Mouse (Mus musculus) kidney, embryonic 15.5 days (tissue): ENCODE measurements around the gene Gadd45g. TPM values are rescaled to one million over a fixed set of nuclear protein-coding genes. Genes with fewer than 3 reads are reported as not detected.

ENCODE experiments used
- ATAC-seq: fragments of 200-750 bp; cut with Nextera tagmentation; replicated peaks from 2 replicates; pipeline ENCODE4 v1.8.0; 2017; ENCODE audit warnings: moderate TSS enrichment; ENCODE audit not compliant: low FRiP score
- H3K27ac ChIP-seq: fragments of 300-500 bp; sonication (generic); 2 replicates; pipeline ENCODE4 v1.5.1; 2015; ENCODE audit warnings: mild to moderate bottlenecking, inconsistent platforms
- H3K27me3 ChIP-seq: fragments of 300-500 bp; sonication (generic); 2 replicates; pipeline ENCODE4 v1.6.1; 2015; ENCODE audit warnings: inconsistent platforms
- H3K36me3 ChIP-seq: fragments of 300-500 bp; sonication (generic); 2 replicates; pipeline ENCODE4 v1.6.1; 2015; ENCODE audit warnings: inconsistent platforms
- H3K4me1 ChIP-seq: fragments of 300-500 bp; sonication (generic); 2 replicates; pipeline ENCODE4 v1.6.1; 2015; ENCODE audit warnings: inconsistent platforms
- H3K4me2 ChIP-seq: fragments of 300-500 bp; sonication (generic); 2 replicates; pipeline ENCODE4 v1.6.1; 2015; ENCODE audit warnings: moderate library complexity, mild to moderate bottlenecking, inconsistent platforms
- H3K4me3 ChIP-seq: fragments of 300-500 bp; sonication (generic); replicated peaks from 2 replicates; pipeline ENCODE4 v1.5.1; 2015; ENCODE audit warnings: mild to moderate bottlenecking, inconsistent platforms
- H3K9ac ChIP-seq: fragments of 300-500 bp; sonication (generic); 2 replicates; pipeline ENCODE4 v1.6.1; 2015; ENCODE audit warnings: mild to moderate bottlenecking, inconsistent platforms
- H3K9me3 ChIP-seq: fragments of 300-500 bp; sonication (generic); replicated peaks from 2 replicates; pipeline ENCODE4 v1.6.1; 2016; ENCODE audit warnings: inconsistent platforms
- WGBS: fragments of 180-500 bp; shearing (Covaris S2); methylation state at CpG from one replicate; pipeline ENCODE4 v1.1.7; 2015; ENCODE audit warnings: mixed read lengths; 5-methylcytosine and 5-hydroxymethylcytosine counted together
- polyA plus RNA-seq: library from polyadenylated mRNA; unstranded; fragments of >200 nt; fragmentation: Nextera tagmentation; extraction: Ambion mirVana; gene quantifications from 2 replicates; pipeline ENCODE4 v1.2.1, GENCODE M21; 2015

Gene Gadd45g
- polyA plus RNA-seq, 1 experiment from 2014 or later: 40.2 TPM

- Histone ChIP-seq H3K36me3 (no peaks in the 10 kb centered on the region), H3K9ac (no peak overlapping the region), H3K4me1 (no peaks in the 10 kb centered on the region), H3K9me3 (no peaks in the 10 kb centered on the region), H3K4me3 (no peak overlapping the region), H3K27me3 (no peaks in the 10 kb centered on the region), H3K27ac (no peak overlapping the region), H3K4me2 (no peak overlapping the region)
- ATAC-seq: no peak
- WGBS: 86% methylated on average over 8 of the region's 8 CpGs
These were observed 12.7 kb downstream of the Gadd45g start for GRCm38 (mm10) chr13:51859174-51859573.

GRCm38 (mm10) chr13:51859798-51860197, 13.3 kb downstream of the Gadd45g start:
- Histone ChIP-seq H3K27ac (no peak overlapping the region), H3K4me1 (no peaks in the 10 kb centered on the region), H3K27me3 (no peaks in the 10 kb centered on the region), H3K9me3 (no peaks in the 10 kb centered on the region), H3K36me3 (no peaks in the 10 kb centered on the region), H3K4me2 (no peak overlapping the region), H3K9ac (no peak overlapping the region), H3K4me3 (no peak overlapping the region)
- 47% methylated on average over 3 of the region's 3 CpGs for WGBS
- no peak for ATAC-seq

GRCm38 (mm10) chr13:51862750-51863149, 16.3 kb downstream of the Gadd45g start:
- Histone ChIP-seq H3K4me3 (no peak overlapping the region), H3K27me3 (no peaks in the 10 kb centered on the region), H3K9ac (no peak overlapping the region), H3K9me3 (no peaks in the 10 kb centered on the region), H3K4me1 (peaks cover 12% of the 10 kb centered on the region), H3K36me3 (no peaks in the 10 kb centered on the region), H3K27ac (no peak overlapping the region), H3K4me2 (no peak overlapping the region)
- WGBS: 79% methylated on average over 1 of the region's 1 CpGs
- no peak for ATAC-seq

DNA sequence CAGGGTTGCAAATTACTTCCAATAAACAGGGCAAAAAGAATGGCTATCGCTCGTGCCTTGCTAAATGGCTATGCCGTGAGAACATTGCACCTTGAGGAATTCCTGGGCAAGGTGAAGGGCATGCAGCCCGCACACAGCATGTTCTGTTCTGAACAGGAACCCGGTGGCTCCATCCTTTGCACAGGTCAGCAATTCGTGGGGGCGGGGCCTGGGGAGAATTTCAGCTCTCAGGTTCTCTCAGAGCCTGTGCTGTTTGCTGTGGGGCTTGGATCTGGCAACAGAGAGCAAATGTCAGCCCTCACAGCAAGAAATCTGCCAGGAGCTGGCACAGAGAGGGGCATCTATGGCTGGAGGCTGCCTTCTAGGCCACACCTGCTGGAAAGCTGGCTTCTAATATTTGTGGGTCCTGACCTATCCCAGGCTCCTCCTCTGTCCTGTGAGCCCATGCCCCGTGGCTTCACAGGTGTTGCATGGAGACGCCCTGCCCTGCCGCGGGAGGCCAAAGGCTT, 19.7 kb downstream of the Gadd45g start:
- no peaks in the 10 kb centered on the region for H3K27me3 ChIP-seq
- H3K27ac ChIP-seq: no peak overlapping the region
- no peak overlapping the region for H3K4me2 ChIP-seq
- whole genome bisulfite sequencing: 50% methylated on average over 11 of the region's 11 CpGs
- no peaks in the 10 kb centered on the region for H3K9me3 ChIP-seq
- no peak overlapping the region for H3K4me3 ChIP-seq
- ATAC-seq: 0 out of 2 replicates have a peak, but pooled peaks have one; percentile 12
- no peak overlapping the region for H3K9ac ChIP-seq
- H3K4me1 ChIP-seq: peaks cover 22% of the 10 kb centered on the region
- no peaks in the 10 kb centered on the region for H3K36me3 ChIP-seq

DNA sequence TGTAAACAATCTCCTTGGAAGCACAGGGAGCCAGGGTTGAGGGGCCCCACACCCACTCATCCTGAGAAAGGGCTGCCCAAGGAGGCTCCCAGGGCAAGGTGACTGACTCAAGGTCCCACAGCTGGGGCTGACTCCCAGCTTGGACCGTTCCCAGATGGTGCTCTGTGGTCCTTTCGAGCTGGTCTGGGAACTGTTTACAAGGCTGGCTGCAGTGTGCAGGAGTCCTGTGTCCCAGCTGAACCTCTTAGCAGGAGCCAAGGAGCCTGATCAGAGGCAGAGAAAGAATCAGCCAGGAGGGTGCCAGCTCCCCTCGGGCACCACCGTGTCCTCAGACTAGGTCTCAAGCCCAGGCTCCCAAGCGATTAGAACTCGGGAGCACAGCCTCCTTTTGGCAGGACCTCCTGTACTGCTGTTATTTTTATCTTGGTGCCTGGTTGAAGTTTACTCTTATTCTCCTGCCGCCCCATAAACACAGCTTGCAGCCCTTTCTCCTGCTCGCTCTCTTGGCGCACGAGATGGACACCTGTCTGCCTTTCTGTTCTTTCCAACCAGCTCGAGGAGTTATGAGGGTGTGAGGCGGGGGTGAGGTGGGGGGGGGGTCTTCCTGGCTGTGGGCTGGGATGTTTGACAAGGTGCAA, 22.1 kb downstream of the Gadd45g start:
- H3K9ac ChIP-seq: no peak overlapping the region
- no peaks in the 10 kb centered on the region for H3K9me3 ChIP-seq
- 50% methylated on average over 12 of the region's 12 CpGs for WGBS
- H3K27me3 ChIP-seq: no peaks in the 10 kb centered on the region
- H3K36me3 ChIP-seq: no peaks in the 10 kb centered on the region
- H3K4me1 ChIP-seq: peaks cover 25% of the 10 kb centered on the region
- 0 out of 2 replicates have a peak, but pooled peaks have one; percentile 18 for ATAC-seq
- no peak overlapping the region for H3K27ac ChIP-seq
- H3K4me3 ChIP-seq: no peak overlapping the region
- H3K4me2 ChIP-seq: no peak overlapping the region

DNA sequence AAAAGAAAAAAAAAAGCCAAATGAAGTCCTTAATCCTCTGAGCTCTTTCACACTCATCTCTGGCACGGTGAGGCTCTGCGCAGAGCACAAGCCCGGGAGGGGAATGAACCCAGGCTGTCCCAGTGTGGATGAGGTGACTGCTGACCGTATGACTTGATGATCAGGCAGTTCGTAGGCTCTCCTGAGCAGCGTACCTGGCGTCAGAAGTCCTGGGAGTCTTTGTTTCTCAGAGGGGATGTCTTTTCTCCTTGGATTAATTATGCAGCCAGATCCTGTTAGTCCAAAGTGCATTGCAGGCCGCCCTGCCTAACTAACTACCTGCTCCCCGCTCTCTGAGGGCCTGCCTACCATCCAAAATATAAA, 22.6 kb downstream of the Gadd45g start:
- no peaks in the 10 kb centered on the region for H3K36me3 ChIP-seq
- peaks cover 25% of the 10 kb centered on the region for H3K4me1 ChIP-seq
- H3K9me3 ChIP-seq: no peaks in the 10 kb centered on the region
- no peak for ATAC-seq
- no peaks in the 10 kb centered on the region for H3K27me3 ChIP-seq
- no peak overlapping the region for H3K4me3 ChIP-seq
- no peak overlapping the region for H3K9ac ChIP-seq
- no peak overlapping the region for H3K4me2 ChIP-seq
- WGBS: 84% methylated on average over 9 of the region's 9 CpGs
- H3K27ac ChIP-seq: no peak overlapping the region

DNA sequence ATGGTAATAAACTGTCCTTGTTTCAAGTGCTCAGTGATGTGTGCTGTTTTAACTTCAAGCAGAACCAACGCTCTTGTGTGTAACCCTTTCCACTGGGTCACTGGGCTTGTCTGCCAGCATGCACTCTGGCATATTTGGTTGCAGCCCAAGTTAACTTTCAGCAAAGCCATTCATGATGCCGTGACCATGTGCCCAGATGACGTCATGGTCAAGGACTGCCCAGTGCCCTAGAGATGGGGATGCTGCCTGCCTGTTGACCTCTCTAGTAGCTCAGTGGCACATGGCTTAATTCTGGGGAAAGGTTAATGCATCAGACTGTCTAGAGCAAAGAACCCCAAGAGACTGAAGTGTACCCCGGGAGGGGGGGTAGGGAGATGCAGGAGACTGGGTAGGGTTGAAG, 24.7 kb downstream of the Gadd45g start:
- Histone ChIP-seq H3K4me1 (peaks cover 23% of the 10 kb centered on the region), H3K9me3 (no peaks in the 10 kb centered on the region), H3K27ac (no peak overlapping the region), H3K36me3 (no peaks in the 10 kb centered on the region), H3K4me3 (no peak overlapping the region), H3K4me2 (no peak overlapping the region), H3K27me3 (no peaks in the 10 kb centered on the region), H3K9ac (no peak overlapping the region)
- 72% methylated on average over 4 of the region's 4 CpGs for WGBS
- ATAC-seq: no peak

DNA sequence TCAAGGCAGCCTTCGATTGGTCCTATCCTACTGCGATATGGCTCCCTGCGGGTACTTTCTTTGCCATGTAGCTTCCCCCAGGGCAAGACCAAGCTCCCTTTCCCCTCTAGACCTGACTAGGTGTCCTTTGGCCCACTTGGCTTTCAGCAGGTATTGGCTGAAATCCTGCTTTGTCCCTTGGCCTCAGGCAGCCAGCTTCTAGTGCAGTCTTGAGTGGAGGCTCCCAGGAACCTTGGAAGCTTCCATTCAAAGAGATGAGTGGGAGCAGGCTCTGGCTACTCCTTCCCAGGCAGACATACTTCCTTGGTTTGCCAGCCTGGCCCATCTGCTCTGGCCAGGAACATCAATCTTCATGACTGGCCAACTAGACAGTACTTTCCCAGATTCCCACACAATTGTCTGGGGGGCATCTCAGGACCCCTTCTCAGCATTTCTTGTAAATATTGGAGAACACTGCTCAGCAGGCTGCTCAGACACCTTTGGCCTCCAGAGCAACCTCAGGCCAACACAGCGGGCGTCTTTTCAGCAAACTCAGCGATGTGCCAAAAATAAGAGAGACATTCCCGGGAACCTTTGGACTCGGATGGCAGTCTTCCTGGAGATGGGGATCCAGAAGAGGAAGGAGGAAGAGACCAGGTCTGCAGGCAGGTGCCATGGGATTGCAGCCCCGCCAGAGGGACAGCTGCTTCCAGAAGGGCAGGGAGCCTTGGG, 25.9 kb downstream of the Gadd45g start:
- Histone ChIP-seq H3K4me2 (no peak overlapping the region), H3K9me3 (no peaks in the 10 kb centered on the region), H3K4me3 (no peak overlapping the region), H3K27me3 (no peaks in the 10 kb centered on the region), H3K36me3 (no peaks in the 10 kb centered on the region), H3K4me1 (peaks cover 13% of the 10 kb centered on the region), H3K9ac (no peak overlapping the region), H3K27ac (no peak overlapping the region)
- no peak for ATAC-seq
- WGBS: 81% methylated on average over 9 of the region's 9 CpGs

GRCm38 (mm10) chr13:51872963-51873514, 26.6 kb downstream of the Gadd45g start:
- Histone ChIP-seq H3K4me2 (no peak overlapping the region), H3K36me3 (no peaks in the 10 kb centered on the region), H3K4me1 (peaks cover 13% of the 10 kb centered on the region), H3K27ac (no peak overlapping the region), H3K9me3 (no peaks in the 10 kb centered on the region), H3K9ac (no peak overlapping the region), H3K27me3 (no peaks in the 10 kb centered on the region), H3K4me3 (no peak overlapping the region)
- 66% methylated on average over 9 of the region's 9 CpGs for WGBS
- no peak for ATAC-seq

- peaks cover 6% of the 10 kb centered on the region for H3K4me1 ChIP-seq
- H3K9ac ChIP-seq: no peak overlapping the region
- no peaks in the 10 kb centered on the region for H3K27me3 ChIP-seq
- ATAC-seq: no peak
- no peak overlapping the region for H3K27ac ChIP-seq
- H3K9me3 ChIP-seq: no peaks in the 10 kb centered on the region
- no peak overlapping the region for H3K4me3 ChIP-seq
- H3K4me2 ChIP-seq: no peak overlapping the region
- 88% methylated on average over 5 of the region's 5 CpGs for WGBS
- no peaks in the 10 kb centered on the region for H3K36me3 ChIP-seq
These were observed 27.3 kb downstream of the Gadd45g start for GRCm38 (mm10) chr13:51873786-51874185.

- no peaks in the 10 kb centered on the region for H3K27me3 ChIP-seq
- H3K4me3 ChIP-seq: no peak overlapping the region
- H3K9me3 ChIP-seq: no peaks in the 10 kb centered on the region
- no peak for ATAC-seq
- no peak overlapping the region for H3K9ac ChIP-seq
- no peak overlapping the region for H3K27ac ChIP-seq
- H3K4me1 ChIP-seq: peaks cover 7% of the 10 kb centered on the region; the same call in 1 of the 2 replicates
- H3K36me3 ChIP-seq: no peaks in the 10 kb centered on the region
- H3K4me2 ChIP-seq: no peak overlapping the region
- WGBS: 63% methylated on average over 12 of the region's 12 CpGs
These were observed 29.7 kb downstream of the Gadd45g start for GRCm38 (mm10) chr13:51876131-51876530.

- no peak for ATAC-seq
- H3K27me3 ChIP-seq: no peaks in the 10 kb centered on the region
- H3K4me1 ChIP-seq: peaks cover 21% of the 10 kb centered on the region
- H3K36me3 ChIP-seq: no peaks in the 10 kb centered on the region
- H3K27ac ChIP-seq: no peak overlapping the region
- H3K9ac ChIP-seq: no peak overlapping the region
- H3K9me3 ChIP-seq: no peaks in the 10 kb centered on the region
- H3K4me3 ChIP-seq: no peak overlapping the region
- H3K4me2 ChIP-seq: no peak overlapping the region
- WGBS: 57% methylated on average over 8 of the region's 8 CpGs
These were observed 32.3 kb downstream of the Gadd45g start for GRCm38 (mm10) chr13:51878806-51879205.
